Mouse (Mus musculus) limb, embryonic 15.5 days (tissue): ENCODE data around the gene Mthfd2l. TPM values are rescaled to one million over a fixed set of nuclear protein-coding genes. Genes with fewer than 3 reads are reported as not detected.

Source experiments
- ATAC-seq: fragments of 200-750 bp; cut with Nextera tagmentation; 2 replicates; pipeline ENCODE4 v1.8.0; 2017; ENCODE audit warnings: low read depth, moderate TSS enrichment; ENCODE audit not compliant: insufficient number of reproducible peaks, low FRiP score, low TSS enrichment
- H3K27ac ChIP-seq: fragments of 300-500 bp; sonication (generic); 2 replicates; pipeline ENCODE4 v1.5.1; 2015; ENCODE audit warnings: moderate library complexity, mild to moderate bottlenecking, inconsistent platforms
- H3K27me3 ChIP-seq: fragments of 300-500 bp; sonication (generic); 2 replicates; pipeline ENCODE4 v1.6.1; 2015; ENCODE audit warnings: inconsistent platforms
- H3K36me3 ChIP-seq: fragments of 300-500 bp; sonication (generic); 2 replicates; pipeline ENCODE4 v1.6.1; 2015; ENCODE audit warnings: inconsistent platforms
- H3K4me1 ChIP-seq: fragments of 300-500 bp; sonication (generic); 2 replicates; pipeline ENCODE4 v1.6.1; 2015; ENCODE audit warnings: inconsistent platforms
- H3K4me2 ChIP-seq: fragments of 300-500 bp; sonication (generic); 2 replicates; pipeline ENCODE4 v1.6.1; 2015; ENCODE audit warnings: mild to moderate bottlenecking, inconsistent platforms
- H3K4me3 ChIP-seq: fragments of 300-500 bp; sonication (generic); 2 replicates; pipeline ENCODE4 v1.5.1; 2015; ENCODE audit warnings: mild to moderate bottlenecking, inconsistent platforms
- H3K9ac ChIP-seq: fragments of 300-500 bp; sonication (generic); 2 replicates; pipeline ENCODE4 v1.6.1; 2015; ENCODE audit warnings: inconsistent platforms
- H3K9me3 ChIP-seq: fragments of 300-500 bp; sonication (generic); 2 replicates; pipeline ENCODE4 v1.6.1; 2016; ENCODE audit warnings: inconsistent platforms
- WGBS: fragments of 180-500 bp; shearing (Covaris S2); methylation state at CpG from one replicate; pipeline ENCODE4 v1.1.7; 2015; 5-methylcytosine and 5-hydroxymethylcytosine counted together
- polyA plus RNA-seq: library from polyadenylated mRNA; unstranded; fragments of >200 nt; fragmentation: Nextera tagmentation; extraction: Ambion mirVana; gene quantifications from 2 replicates; pipeline ENCODE4 v1.2.1, GENCODE M21; 2015

Gene Mthfd2l
- 34.8 and 40.0 TPM in 2 replicates for polyA plus RNA-seq

DNA sequence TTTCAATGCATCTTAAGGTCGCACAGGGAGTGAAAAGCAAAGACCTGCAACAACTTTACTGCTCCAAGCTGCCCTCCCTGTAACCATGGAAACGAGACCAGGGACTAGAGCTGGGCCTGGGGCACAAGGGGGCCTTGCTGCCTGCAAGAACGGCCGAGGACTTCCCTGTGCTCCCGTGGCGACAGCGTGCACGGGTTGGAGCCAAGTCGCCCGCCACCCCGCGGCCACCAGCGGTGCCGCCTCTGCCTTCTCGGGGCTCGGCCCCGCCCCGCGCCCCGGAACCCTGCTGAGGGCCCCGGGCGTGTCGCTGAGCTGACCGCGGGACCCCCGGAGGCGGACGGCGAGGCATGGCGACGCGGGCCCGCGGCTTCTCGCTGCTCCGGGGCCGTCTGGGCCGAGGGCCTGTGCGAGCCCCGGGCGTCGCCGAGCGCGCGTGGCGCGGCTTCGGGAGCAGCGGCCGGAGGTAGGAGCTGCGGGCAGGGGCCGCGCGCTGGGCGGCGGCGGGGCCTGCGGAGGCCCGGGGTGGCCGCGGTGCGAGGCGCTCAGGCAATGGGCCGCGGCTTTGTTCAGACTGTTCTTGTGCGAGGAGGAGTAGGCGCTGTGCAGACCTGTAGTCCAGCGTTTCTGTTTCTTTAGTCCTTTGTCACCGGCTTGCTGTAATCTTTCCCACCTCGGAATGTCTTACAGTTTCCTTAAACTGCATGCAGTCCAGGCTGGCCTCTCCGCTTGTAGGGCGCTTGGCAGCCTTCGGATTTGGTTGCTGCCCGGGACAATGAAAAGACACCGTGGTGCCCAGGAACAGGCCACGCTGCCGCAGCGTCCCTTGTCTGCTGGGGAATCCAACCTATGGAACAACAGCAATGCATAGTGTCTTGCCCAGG is at the start of gene Mthfd2l:
Gene Mthfd2l (plus strand): TSS at position 147 of the 881 bp plus-strand sequence.
- peak within 1 kb of the TSS; percentile 74 for H3K4me3 ChIP-seq
- H3K4me1 ChIP-seq: peaks cover 8% of the 10 kb centered on the region
- peak; percentile 96 for ATAC-seq
- H3K9me3 ChIP-seq: no peaks in the 10 kb centered on the region
- H3K27me3 ChIP-seq: no peaks in the 10 kb centered on the region
- H3K27ac ChIP-seq: peak within 1 kb of the TSS; percentile 99
- under 1% methylated on average over 79 of the region's 79 CpGs for WGBS
- H3K36me3 ChIP-seq: peaks cover 14% of the 10 kb centered on the region
- H3K4me2 ChIP-seq: peak within 1 kb of the TSS; percentile 51
- H3K9ac ChIP-seq: peak within 1 kb of the TSS; percentile 94

GRCm38 (mm10) chr5:90881682-90882081 is 49.2 kb upstream of the Mthfd2l start:
- Histone ChIP-seq H3K4me2 (no peak overlapping the region), H3K27ac (no peak overlapping the region), H3K9ac (no peak overlapping the region), H3K27me3 (no peaks in the 10 kb centered on the region), H3K4me1 (no peaks in the 10 kb centered on the region), H3K4me3 (no peak overlapping the region), H3K36me3 (no peaks in the 10 kb centered on the region), H3K9me3 (no peaks in the 10 kb centered on the region)
- no peak for ATAC-seq
- WGBS: 93% methylated on average over 5 of the region's 5 CpGs

DNA sequence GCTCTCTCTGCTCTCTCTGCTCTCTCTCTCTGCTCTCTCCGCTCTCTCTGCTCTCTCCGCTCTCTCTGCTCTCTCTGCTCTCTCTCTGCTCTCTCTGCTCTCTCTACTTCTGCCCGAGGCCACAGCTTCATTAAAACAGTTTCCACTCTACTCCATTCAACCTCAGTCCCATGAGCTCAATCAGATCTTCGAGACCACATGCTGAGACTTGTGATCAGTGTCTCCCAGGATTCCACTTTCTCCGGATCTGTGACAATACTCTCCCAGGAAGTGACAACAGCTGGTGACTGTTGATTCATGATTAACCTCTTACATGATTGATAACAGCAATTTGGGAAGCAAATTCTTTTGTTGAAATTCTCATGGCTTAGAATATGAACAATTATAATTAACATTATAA is 48.8 kb upstream of the Mthfd2l start:
- Histone ChIP-seq H3K4me3 (no peak overlapping the region), H3K9ac (no peak overlapping the region), H3K27me3 (no peaks in the 10 kb centered on the region), H3K27ac (no peak overlapping the region), H3K4me2 (no peak overlapping the region), H3K36me3 (no peaks in the 10 kb centered on the region), H3K4me1 (no peaks in the 10 kb centered on the region), H3K9me3 (no peaks in the 10 kb centered on the region)
- WGBS: 84% methylated on average over 5 of the region's 5 CpGs
- ATAC-seq: no peak

DNA sequence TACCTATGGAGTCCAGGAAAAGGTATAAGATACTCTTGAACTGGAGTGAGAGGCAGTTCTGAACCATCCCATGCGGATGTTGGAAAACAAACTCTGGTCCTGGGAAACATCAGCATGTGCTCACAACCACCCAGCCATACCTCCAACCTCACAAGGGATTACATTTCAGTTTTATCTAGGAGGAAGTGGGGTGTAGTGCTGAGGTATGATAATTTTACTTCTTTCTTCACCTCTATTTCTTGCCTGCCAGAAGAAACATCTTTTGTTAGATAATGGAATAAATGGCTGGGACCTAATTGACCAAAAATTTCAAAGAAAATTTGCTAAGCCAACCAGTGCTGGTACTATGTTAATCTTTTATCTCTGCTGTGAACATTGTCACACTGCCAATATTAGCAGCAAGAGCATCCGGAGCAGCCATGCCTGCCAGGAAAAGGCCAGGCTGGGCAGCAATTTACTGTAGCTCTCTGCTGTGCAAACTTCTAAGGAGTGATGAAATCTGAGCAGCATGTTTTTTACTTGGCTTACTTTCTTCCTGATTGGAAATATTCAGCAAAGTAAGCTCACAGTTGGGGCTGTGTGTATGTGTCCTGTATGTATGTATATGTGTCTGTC is 46.2 kb upstream of the Mthfd2l start:
- no peaks in the 10 kb centered on the region for H3K36me3 ChIP-seq

GRCm38 (mm10) chr5:90888661-90889060 is 42.3 kb upstream of the Mthfd2l start:
- Histone ChIP-seq H3K9ac (no peak overlapping the region), H3K4me3 (no peak overlapping the region), H3K4me1 (peaks cover 12% of the 10 kb centered on the region), H3K9me3 (no peaks in the 10 kb centered on the region), H3K4me2 (no peak overlapping the region), H3K36me3 (no peaks in the 10 kb centered on the region), H3K27ac (no peak overlapping the region), H3K27me3 (0 out of 2 replicates have a peak, but pooled peaks cover 5% of the 10 kb centered on the region)
- WGBS: 77% methylated on average over 5 of the region's 5 CpGs
- ATAC-seq: no peak

More for the DNA sequence above, 46.2 kb upstream of the Mthfd2l start:
- H3K9ac ChIP-seq: no peak overlapping the region
- no peaks in the 10 kb centered on the region for H3K4me1 ChIP-seq
- H3K9me3 ChIP-seq: no peaks in the 10 kb centered on the region
- H3K4me2 ChIP-seq: no peak overlapping the region
- no peak overlapping the region for H3K27ac ChIP-seq
- no peak for ATAC-seq
- 48% methylated on average over 2 of the region's 2 CpGs for WGBS
- no peak overlapping the region for H3K4me3 ChIP-seq
- H3K27me3 ChIP-seq: no peaks in the 10 kb centered on the region

- ATAC-seq: peak; percentile 82
- Histone ChIP-seq H3K9ac (peak within 1 kb of the TSS; percentile 37; the same call in 1 of the 2 replicates), H3K9me3 (no peaks in the 10 kb centered on the region), H3K27me3 (0 out of 2 replicates have a peak, but pooled peaks cover 5% of the 10 kb centered on the region), H3K4me2 (peak within 1 kb of the TSS; percentile 82), H3K4me1 (peaks cover 12% of the 10 kb centered on the region), H3K27ac (peak within 1 kb of the TSS; percentile 62; the same call in 1 of the 2 replicates), H3K36me3 (no peaks in the 10 kb centered on the region), H3K4me3 (peak within 1 kb of the TSS; percentile 48)
- WGBS: 6% methylated on average over 30 of the region's 30 CpGs
Observed at GRCm38 (mm10) chr5:90890519-90891463, 40.1 kb upstream of the Mthfd2l start, which contains the start of gene Cxcl1. Gene Cxcl1, plus strand, starts transcription at chr5:90891241.

- no peaks in the 10 kb centered on the region for H3K36me3 ChIP-seq
- WGBS: 22% methylated on average over 10 of the region's 10 CpGs
- H3K27ac ChIP-seq: peak overlapping the region; percentile 62; the same call in 1 of the 2 replicates
- peak overlapping the region; percentile 82 for H3K4me2 ChIP-seq
- peaks cover 12% of the 10 kb centered on the region for H3K4me1 ChIP-seq
- no peak; the same call in 1 of the 2 replicates for ATAC-seq
- H3K27me3 ChIP-seq: 0 out of 2 replicates have a peak, but pooled peaks cover 5% of the 10 kb centered on the region
- H3K4me3 ChIP-seq: peak overlapping the region; percentile 48
- peak overlapping the region; percentile 37; the same call in 1 of the 2 replicates for H3K9ac ChIP-seq
- no peaks in the 10 kb centered on the region for H3K9me3 ChIP-seq
Observed at GRCm38 (mm10) chr5:90891464-90891813, 39.5 kb upstream of the Mthfd2l start.

GRCm38 (mm10) chr5:90894231-90894630 is 36.7 kb upstream of the Mthfd2l start:
- Histone ChIP-seq H3K36me3 (no peaks in the 10 kb centered on the region), H3K4me3 (no peak overlapping the region), H3K27me3 (0 out of 2 replicates have a peak, but pooled peaks cover 5% of the 10 kb centered on the region), H3K9me3 (no peaks in the 10 kb centered on the region), H3K9ac (no peak overlapping the region), H3K27ac (no peak overlapping the region), H3K4me2 (no peak overlapping the region), H3K4me1 (peaks cover 12% of the 10 kb centered on the region)
- 62% methylated on average over 8 of the region's 8 CpGs for WGBS
- no peak for ATAC-seq

DNA sequence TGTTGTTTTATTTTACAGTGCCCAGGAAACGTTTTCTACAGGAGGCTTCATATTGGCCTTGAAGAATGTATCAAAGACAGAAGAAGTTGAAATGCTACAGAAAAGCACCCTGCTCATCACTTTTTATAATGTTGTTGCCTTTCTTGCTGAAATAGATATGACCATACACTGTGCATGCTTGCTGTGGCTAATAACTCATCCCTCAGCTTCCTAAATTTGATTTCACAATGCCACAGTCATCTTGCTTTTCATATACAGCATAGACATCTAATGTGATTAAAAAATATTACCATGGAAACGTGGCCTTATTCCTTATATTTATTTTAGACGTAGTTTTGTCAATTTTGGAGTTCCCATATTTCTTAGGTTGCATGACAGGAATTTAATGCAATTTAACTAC is 33.5 kb upstream of the Mthfd2l start:
- Histone ChIP-seq H3K9ac (no peak overlapping the region), H3K4me2 (no peak overlapping the region), H3K36me3 (no peaks in the 10 kb centered on the region), H3K4me3 (no peak overlapping the region), H3K27me3 (no peaks in the 10 kb centered on the region), H3K9me3 (no peaks in the 10 kb centered on the region), H3K4me1 (peaks cover 9% of the 10 kb centered on the region; the same call in 1 of the 2 replicates), H3K27ac (no peak overlapping the region)
- no peak for ATAC-seq
- 67% methylated on average over 3 of the region's 3 CpGs for WGBS

- H3K4me2 ChIP-seq: no peak overlapping the region
- no peaks in the 10 kb centered on the region for H3K9me3 ChIP-seq
- no peak for ATAC-seq
- H3K36me3 ChIP-seq: no peaks in the 10 kb centered on the region
- H3K27ac ChIP-seq: no peak overlapping the region
- 80% methylated on average over 5 of the region's 5 CpGs for WGBS
- H3K9ac ChIP-seq: no peak overlapping the region
- H3K27me3 ChIP-seq: peaks cover 15% of the 10 kb centered on the region
- no peak overlapping the region for H3K4me3 ChIP-seq
- peaks cover 19% of the 10 kb centered on the region for H3K4me1 ChIP-seq
Observed at GRCm38 (mm10) chr5:90899308-90899707, 31.6 kb upstream of the Mthfd2l start.

GRCm38 (mm10) chr5:90900147-90900546 is 30.8 kb upstream of the Mthfd2l start:
- H3K36me3 ChIP-seq: no peaks in the 10 kb centered on the region
- 20% methylated on average over 7 of the region's 7 CpGs for WGBS
- no peak overlapping the region for H3K4me3 ChIP-seq
- peaks cover 19% of the 10 kb centered on the region for H3K4me1 ChIP-seq
- no peaks in the 10 kb centered on the region for H3K9me3 ChIP-seq
- H3K4me2 ChIP-seq: no peak overlapping the region
- no peak overlapping the region for H3K27ac ChIP-seq
- H3K9ac ChIP-seq: no peak overlapping the region
- peaks cover 23% of the 10 kb centered on the region for H3K27me3 ChIP-seq
- no peak for ATAC-seq
